Mouse (Mus musculus) G1E-ER4 (cell line): ENCODE results near the gene Cyp8b1. TPM values are rescaled to one million over a fixed set of nuclear protein-coding genes. Genes with fewer than 3 reads are reported as not detected.

Experiments
- GATA1 ChIP-seq: IDR thresholded peaks from one replicate; pipeline ENCODE4 v1.8.0; 2012; ENCODE audit warnings: low read length, inconsistent platforms
- polyA plus RNA-seq: library from polyadenylated mRNA; stranded (reverse); fragments of >175 nt; gene quantifications from 2 replicates; pipeline ENCODE4 v1.2.3, GENCODE M21; 2012

Cyp8b1 gene
- polyA plus RNA-seq, 1 experiment: not detected

DNA sequence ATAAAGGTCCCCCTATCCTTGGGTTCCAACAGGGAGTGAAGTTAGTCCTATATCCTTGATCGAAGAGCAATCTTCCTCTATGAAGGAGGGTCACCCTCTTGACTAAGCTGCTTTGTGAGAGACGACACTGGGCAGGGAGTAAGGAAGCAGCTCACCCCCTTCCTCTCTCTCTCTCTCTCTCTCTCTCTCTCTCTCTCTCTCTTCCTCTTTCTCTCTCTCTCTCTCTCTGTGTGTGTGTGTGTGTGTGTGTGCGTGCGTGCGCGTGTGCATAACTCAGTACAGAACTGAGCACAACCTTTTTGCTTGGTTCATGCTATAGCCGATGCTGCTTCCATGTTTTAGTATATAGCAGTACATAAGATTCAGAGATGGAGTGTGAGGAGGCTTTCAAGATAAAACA is 11.2 kb downstream of the Cyp8b1 start:
- no peak for TF ChIP-seq GATA1

DNA sequence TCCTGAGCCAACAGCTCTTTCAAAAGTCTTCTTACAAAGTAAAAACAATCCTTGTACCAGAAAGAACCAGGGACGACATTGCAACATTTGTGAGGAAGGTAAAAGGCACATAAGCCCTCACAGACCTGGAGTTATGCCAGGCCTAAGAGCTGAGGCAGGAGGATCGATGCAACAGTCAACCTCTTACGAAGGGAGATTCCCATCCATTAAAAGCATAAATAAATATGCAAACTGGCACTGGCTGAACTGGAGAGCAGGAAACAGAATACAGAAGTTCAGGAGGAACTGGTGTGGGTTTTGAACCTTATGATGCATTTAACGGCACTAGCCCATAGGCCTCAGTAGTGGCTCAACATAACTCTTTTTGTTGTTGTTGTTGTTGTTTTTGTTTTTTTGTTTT is 11.8 kb downstream of the Cyp8b1 start:
- no peak for TF ChIP-seq GATA1

DNA sequence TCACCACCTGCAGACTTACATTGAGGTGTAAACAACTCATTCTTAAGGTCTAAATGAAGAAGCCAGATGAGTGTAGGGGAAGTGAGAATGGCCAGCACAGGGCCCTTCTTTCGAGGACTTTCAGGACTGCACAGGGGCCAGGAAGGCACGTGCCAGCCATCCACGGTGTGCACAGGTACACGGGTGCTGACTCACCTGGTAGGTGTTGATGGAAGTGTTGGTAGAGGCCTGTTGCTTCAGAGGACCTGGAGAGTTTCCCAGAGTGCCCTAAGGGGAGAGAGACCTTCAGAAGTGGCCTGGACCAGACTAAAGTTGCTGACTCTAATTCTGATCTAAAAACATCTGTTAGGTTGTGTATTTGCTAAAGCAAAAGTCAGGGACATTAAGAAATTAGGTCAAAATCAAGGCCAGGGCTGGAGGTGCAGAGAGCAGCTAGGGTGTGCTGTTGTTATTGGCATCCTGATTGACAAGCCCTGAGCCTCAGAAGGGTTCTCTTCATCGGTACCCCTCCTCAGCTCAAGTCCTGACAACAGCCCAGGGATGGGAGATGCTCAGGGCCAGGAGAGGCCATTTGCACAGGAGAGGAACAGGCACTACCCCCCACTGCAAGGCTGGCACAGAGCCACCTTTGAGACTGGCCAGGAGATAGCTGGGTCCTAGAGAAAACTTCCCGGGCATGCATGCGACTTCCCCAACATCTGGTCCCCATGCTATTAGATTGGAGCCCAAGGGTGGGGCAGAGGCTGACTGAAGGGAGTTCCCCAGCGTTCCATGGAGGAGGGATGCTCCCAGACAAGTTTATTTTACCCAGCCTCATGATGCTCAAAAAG is 12.4 kb downstream of the Cyp8b1 start:
- TF ChIP-seq GATA1: no peak

DNA sequence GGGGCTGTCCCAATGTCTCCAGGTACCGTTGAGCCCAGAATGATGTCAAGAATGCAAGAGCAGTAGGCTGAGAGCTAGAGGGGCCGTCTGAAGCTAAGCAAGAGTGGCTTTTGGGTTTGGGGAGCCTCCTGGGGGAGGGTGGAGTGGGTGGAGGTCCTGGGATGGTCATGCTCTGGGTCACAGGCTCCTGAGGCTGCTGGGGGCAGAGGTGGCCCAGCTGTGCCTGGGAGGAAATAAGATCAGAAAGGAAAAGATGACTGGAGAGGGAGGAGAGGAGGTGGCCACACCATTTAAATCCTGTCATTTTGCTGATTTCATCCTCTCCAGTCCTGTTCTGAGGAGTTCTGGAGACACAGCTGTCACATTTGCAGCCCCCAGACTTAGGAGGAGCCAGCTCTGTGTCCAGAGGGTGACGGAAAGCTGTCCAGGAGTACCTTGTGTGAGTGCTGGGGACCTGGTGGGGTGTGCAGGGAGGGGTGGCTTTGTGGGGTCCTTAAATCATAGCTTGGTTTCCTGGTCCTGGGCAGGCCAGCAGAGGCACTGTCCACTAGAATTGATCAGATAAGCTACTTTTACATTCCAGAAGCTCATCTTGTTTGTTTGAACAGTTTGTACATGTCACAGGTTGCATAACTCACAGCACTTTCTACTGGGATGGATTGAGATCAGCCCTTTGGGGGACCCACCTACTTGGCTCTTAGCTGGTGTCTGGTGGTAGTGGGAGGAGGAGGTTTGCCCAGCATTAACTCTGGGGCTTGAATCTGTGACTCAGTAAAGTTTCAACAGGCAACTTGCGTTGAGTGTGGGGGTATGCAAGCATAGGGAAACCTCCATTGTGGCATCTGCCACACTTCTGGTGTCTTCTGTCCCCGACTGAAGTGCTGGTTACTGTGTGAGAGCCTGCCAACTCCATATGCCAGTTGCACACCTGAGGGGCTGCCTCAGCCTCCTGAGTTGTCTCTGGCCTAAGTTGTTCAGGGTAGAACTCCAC is 14.1 kb downstream of the Cyp8b1 start:
- no peak for TF ChIP-seq GATA1

DNA sequence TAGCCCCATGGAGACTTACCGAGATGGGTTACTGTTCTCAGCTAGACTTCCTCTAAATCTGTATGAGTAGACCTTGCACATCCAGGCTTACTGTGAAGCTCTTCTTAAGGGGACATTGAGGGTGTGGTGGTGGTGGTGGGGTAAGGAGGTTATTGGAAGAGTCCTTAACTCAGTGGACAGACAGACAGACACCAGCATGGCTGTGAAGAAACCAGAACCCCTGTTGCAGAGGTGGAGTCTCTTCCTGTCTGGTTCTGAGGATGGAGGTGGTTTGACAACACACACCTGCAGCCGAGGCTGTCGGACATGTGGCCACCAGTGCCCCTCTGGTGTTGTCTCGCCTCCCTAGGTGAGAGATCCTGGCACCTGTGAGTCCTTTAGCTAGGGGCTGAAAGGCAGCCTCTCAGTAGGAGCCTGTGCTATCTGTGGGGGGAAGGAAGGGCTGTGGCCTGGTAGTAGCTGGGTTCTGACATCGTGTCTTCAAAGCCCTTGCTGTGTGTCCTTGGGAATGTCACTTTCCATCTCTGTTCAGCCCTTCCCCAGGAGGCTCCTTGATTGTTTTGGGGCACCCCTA is 15.7 kb downstream of the Cyp8b1 start:
- TF ChIP-seq GATA1: no peak

DNA sequence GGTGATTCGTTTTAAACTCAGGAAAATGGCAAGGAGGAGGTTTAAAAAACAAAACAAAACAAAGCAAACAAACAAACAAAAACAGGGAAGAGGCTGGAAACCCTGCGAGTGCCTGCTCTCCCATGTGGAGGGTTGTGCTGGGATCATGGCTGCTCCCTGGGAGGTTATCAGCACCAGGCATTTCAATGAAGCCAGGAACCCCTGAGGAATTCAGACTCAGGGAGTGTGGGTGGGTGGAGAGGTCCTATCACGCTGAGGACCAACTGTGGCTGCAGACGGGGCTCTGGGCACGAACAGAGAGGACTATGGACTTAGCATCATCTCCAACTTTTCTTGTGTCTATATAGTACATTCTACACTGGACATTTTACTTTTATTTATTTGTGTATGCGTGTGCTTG is 16.8 kb downstream of the Cyp8b1 start:
- TF ChIP-seq GATA1: no peak

DNA sequence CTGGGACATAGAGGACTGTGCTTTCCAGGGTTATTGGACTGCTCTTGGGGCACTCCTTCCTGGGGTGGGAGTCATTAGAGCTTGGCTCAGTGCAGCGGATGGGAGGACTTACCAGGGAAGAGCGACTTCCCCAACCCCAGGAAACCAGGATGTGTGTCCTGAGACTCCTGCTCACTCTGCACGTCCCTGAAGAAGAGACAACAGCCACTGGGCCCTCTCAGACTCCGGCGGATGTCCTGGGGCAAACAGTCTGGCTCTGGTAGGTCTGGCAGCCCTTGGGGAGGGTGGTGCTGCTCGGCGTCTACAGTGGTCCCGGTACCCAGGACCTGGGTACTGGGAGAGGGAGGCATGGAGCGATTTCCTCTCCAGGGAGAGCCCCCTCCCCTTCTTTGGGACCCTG is 17.9 kb downstream of the Cyp8b1 start, which contains the start of gene Ackr2:
Gene Ackr2 (plus strand): TSS at position 111 of the 400 bp plus-strand sequence.
- no peak for TF ChIP-seq GATA1

DNA sequence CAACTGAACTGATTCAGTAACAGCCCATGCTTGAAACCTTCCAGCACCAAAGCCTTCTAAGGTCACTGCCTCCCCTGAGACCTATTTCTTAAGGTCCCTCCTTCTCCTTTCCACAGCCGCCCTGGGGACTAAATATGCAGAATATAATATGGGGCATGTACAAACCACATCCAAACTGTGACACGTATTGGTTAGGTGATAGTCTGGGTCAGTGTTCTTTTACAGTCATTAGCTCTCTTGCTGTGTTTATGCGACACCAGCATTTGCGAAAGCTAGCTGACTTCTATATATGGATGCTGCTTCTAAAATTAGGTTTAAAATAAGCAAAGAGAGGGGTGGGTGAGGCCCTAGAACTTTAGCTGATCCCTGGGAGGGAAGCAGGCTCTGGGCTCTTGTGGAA is 19.3 kb downstream of the Cyp8b1 start:
- TF ChIP-seq GATA1: no peak

DNA sequence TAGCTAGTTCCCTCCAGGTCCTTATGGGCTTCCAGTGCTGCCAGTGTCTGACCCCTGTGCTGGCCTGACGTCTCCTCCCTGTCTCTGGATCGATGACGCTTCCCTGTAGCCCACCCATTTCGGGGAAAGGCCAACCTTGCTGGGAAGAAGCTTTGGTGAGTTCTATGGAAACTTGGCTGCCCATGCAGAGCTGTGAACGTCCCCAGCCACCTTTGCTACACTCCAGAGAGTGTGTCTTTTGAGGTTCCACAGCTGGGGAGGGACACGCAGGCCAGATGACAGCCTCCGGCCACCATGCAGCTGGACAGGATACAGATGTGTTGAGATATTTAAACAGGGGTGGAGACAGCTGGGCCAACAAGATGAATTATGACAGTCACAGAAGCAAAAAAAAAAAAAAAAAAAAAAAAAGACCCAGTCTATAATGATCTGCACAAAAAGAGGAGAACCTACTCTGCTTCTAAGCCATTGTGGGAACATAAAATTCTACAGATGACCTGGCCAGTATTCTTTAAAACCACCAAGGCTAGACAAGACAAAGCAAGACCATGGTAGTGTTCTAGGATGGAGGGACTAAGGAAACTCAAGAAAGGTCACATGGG is 20.6 kb downstream of the Cyp8b1 start:
- no peak for TF ChIP-seq GATA1

DNA sequence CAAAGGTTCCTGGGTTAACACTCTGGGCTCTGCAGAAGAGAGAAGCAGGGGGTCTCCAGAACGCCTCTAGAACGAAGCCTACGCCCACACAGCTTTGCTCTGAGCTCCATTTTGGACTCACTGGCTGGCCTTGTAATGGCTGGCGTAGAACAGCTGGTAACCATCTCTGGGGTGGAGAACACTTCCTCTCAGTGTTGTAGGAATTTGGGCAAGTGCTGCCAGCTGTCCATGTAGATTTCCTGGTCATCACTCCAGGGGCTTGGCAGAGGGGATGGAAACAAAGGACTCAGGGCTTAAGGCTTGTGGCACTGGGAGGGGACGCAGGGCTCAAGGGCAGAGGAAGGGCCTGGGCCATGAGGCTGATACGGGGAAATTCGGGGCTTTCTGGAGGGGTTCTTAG is 21.7 kb downstream of the Cyp8b1 start:
- TF ChIP-seq GATA1: no peak

DNA sequence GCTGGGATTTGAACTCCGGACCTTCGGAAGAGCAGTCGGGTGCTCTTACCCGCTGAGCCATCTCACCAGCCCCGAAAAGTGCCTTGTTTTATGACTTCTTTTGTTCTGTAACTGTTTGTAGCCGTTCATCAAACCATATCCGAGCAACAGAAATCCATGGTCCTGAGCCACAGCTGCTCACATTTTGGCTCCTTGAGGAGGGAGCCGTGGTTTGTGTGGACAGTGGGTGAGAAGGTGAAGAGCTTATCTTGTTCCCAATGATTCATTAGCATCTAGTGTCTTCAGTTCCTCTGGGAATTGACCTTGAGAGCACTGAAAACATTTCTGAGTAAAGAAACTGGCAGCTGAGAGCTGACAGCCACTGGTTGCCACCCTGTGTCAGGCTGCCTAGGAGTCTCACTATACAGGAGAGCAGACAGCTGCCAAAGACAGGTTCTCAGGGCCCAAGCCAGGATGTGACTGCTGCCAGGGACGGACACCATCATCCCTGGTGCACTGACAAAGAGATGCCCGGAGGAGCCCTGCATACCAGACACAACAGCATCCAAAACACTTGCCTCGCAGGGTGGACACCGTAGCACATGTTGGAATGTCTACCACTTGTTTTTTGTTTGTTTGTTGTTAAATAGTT is 23.9 kb downstream of the Cyp8b1 start:
- TF ChIP-seq GATA1: no peak

DNA sequence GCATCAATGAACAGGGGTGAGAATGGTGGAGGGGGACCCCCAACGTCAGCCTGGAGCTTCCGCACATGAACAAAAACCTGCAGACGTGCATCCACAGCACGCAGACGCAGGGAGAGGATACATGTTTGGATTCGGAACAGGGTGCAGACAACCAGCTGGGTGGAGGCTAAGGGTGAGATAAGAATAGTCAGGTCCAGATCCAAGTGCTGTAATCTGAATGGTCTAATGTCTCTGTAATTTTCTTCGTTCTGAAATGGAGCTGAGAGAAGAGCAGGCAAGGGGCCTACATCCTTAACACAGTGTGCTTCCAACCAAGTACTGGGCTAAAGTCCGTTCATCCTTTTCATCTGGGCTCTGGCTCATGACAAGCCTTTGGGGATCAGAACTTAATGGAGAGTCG is 24.8 kb downstream of the Cyp8b1 start:
- no peak for TF ChIP-seq GATA1

DNA sequence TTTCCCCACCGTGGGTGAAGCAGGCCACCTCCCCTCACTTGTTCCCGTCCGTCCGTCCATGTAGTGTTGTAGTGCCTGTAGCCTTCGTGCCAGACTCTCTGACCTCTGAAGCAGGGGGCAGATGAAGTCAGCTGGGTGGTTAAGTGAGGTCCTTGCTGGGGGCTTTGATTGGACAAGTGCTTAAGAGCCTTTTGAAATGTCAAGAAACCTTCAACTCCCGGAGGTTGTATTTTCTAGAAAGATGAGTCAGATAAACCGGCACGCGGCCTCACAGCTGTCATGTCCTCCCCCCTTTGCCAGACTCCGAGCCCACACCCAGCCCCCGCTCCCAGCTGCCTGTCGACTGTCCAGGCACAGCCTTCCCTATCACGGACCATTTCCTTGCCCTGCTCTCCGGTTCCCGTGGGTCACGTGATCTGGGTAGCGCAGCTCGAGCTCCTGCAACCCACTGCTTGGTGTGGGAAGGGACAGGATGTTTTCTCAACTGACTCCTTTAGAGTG is 25.6 kb downstream of the Cyp8b1 start:
- no peak for TF ChIP-seq GATA1

DNA sequence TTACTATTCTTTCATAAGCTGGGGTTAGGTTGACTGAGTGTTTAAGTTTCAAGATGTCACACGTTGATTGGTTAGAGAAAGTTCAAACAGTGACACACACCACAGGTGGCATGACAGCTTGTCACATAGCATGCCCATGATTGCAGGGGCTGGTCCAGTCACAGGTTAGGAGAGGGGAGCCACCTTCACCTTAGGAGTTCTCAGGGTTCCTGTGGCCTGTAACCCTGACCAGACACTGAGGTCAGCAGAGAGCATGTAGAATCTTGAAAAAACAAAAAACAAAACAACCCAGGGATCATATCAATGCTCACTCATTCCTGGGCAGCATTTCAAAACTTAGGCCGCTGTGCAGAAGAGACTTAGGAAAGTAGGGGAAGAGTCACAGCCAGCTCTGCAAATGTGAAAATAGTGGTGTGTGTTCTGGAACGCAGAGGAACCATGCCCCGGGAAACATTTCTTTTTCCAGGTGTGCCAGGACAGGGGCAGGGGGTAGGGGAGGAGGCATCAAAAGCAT is 26.1 kb downstream of the Cyp8b1 start:
- TF ChIP-seq GATA1: no peak

DNA sequence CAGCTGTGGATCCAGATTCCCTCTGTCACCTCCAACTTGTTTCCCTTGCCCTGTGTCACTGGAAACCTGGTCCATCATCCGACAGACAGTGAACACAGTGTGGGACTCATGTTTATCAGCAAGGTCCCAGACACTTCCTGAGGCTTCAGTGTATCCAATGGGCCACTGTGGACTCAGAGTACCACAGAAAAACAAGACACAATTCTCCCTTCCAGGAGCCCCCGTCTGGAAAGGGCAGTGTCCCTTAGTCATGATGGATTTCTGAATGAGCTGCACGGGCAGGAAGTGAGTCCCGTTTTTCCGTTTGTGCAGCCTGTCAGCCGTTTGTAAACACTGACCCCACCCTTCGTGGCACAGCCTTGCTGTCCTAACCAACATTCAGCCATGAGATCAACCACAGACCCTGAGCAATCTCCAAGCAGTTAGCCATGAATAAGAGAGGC is 34.1 kb downstream of the Cyp8b1 start:
- TF ChIP-seq GATA1: no peak
